Mouse (Mus musculus) ES-Bruce4 (cell line): ENCODE measurements around the gene Pnpla7. TPM values are rescaled to one million over a fixed set of nuclear protein-coding genes. Genes with fewer than 3 reads are reported as not detected.

Experiments
- H3K27ac ChIP-seq: 2 replicates; pipeline ENCODE4 v1.5.1; 2012; ENCODE audit warnings: low read length, inconsistent platforms; ENCODE audit not compliant: insufficient read depth
- H3K27me3 ChIP-seq: 2 replicates; pipeline ENCODE4 v1.6.1; 2012; ENCODE audit warnings: mild to moderate bottlenecking, low read length, inconsistent platforms; ENCODE audit not compliant: control insufficient read depth, poor library complexity, insufficient read depth, severe bottlenecking
- H3K36me3 ChIP-seq: 2 replicates; pipeline ENCODE4 v1.6.1; 2012; ENCODE audit warnings: inconsistent platforms, mild to moderate bottlenecking, low read length, moderate library complexity; ENCODE audit not compliant: control insufficient read depth, poor library complexity, insufficient read depth, severe bottlenecking
- H3K4me1 ChIP-seq: one replicate; pipeline ENCODE4 v1.8.1; 2011; ENCODE audit warnings: low read length; ENCODE audit not compliant: control insufficient read depth, insufficient read depth
- H3K4me3 ChIP-seq: 2 replicates; pipeline ENCODE4 v1.5.1; 2011; ENCODE audit warnings: low read depth, mild to moderate bottlenecking, low read length
- H3K9ac ChIP-seq: 2 replicates; pipeline ENCODE4 v1.6.1; 2012; ENCODE audit warnings: low read depth, mild to moderate bottlenecking, inconsistent platforms; ENCODE audit not compliant: poor library complexity, severe bottlenecking
- H3K9me3 ChIP-seq: replicated peaks from 2 replicates; pipeline ENCODE4 v1.6.1; 2012; ENCODE audit warnings: mild to moderate bottlenecking, low read length, inconsistent platforms; ENCODE audit not compliant: control insufficient read depth, poor library complexity, insufficient read depth, severe bottlenecking
- CTCF ChIP-seq: IDR thresholded peaks from one replicate; pipeline ENCODE4 v1.8.1; 2011; ENCODE audit warnings: low read depth, low read length
- EP300 ChIP-seq: IDR thresholded peaks from 2 replicates; pipeline ENCODE4 v1.6.1; 2011; ENCODE audit warnings: low read depth, low read length; ENCODE audit not compliant: insufficient read depth
- POLR2A ChIP-seq: IDR thresholded peaks from one replicate; pipeline ENCODE4 v1.8.1; 2011; ENCODE audit warnings: low read length; ENCODE audit not compliant: insufficient read depth
- polyA plus RNA-seq: library from polyadenylated mRNA; stranded (reverse); fragments of >200 nt; gene quantifications from 2 replicates; pipeline ENCODE4 v1.2.4, GENCODE M21; 2011; ENCODE audit warnings: low read depth; ENCODE audit not compliant: missing spikeins, insufficient read depth, insufficient read length

Gene Pnpla7
- polyA plus RNA-seq, 1 experiment = 20.1 TPM

DNA sequence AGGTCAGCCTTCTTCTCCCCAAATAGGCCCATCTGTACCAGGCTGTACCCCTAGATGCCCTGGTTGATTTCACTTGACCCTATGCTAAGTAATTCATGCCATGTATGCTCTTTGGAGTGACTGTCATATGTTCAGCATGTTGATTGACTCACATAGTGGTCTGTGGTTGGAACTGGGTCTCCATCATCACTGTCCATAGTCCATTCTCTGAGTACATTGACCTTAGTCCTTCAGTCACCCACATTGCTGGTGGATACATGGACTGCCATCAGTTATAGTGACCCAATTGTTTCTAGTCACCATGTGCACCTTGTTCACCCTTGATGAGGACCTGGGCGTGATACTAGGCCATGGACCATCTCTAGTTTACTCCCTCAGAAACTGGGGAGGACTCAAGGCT is 30.9 kb downstream of the Pnpla7 start:
- TF ChIP-seq EP300 = no peak
- TF ChIP-seq CTCF = no peak
- H3K9ac ChIP-seq = no peak overlapping the region

DNA sequence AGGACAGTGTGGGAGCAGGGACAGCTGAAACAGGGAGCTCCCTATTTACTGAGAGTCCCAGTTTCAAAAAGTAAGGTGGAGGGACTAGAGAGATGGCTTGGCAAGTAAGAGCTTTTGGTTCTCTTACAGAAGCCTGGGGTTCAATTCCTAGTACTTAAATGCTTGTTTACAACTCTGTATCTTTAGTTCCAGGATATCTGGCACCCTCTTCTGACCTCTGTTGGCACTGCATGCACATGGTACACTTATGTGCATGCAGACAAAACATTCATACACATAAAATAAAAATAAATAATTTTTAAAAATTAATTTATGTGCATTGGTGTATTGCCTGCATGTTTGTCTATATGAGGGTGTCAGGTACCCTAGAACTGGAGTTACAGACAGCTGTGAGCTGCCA is 32.4 kb downstream of the Pnpla7 start:
- H3K4me3 ChIP-seq = no peak overlapping the region
- H3K36me3 ChIP-seq = no peaks in the 10 kb centered on the region
- no peaks in the 10 kb centered on the region for H3K9me3 ChIP-seq
- TF ChIP-seq POLR2A = no peak
- no peak for TF ChIP-seq CTCF
- no peak for TF ChIP-seq EP300
- H3K27me3 ChIP-seq = no peaks in the 10 kb centered on the region
- H3K27ac ChIP-seq = no peak overlapping the region
- H3K9ac ChIP-seq = no peak overlapping the region
- H3K4me1 ChIP-seq = no peaks in the 10 kb centered on the region

More for the DNA sequence above, 30.9 kb downstream of the Pnpla7 start:
- Histone ChIP-seq H3K27me3 (no peaks in the 10 kb centered on the region), H3K9me3 (no peaks in the 10 kb centered on the region), H3K4me1 (no peaks in the 10 kb centered on the region), H3K4me3 (no peak overlapping the region), H3K36me3 (no peaks in the 10 kb centered on the region), H3K27ac (no peak overlapping the region)

DNA sequence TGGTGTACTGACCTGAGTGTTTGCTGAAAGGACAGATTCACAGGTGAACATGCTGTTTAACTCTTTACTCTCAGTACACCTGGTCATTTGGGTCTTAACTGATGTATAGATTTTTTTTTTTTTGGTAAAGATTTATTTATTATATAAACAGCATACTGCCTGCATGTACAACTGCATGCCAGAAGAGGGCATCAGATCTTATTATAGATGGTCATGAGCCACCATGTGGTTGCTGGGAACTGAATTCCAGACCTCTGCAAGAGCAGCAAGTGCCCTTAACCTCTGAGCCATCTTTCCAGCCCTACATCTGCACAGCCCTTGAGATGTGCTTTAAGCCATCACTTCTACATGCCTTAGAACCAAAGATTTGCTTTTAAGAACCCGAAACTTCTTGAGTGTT is 46.8 kb downstream of the Pnpla7 start:
- TF ChIP-seq EP300 (no peak), CTCF (no peak), POLR2A (no peak)
- H3K36me3 ChIP-seq = no peaks in the 10 kb centered on the region
- no peaks in the 10 kb centered on the region for H3K27me3 ChIP-seq
- H3K4me1 ChIP-seq = no peaks in the 10 kb centered on the region
- H3K9me3 ChIP-seq = no peaks in the 10 kb centered on the region
- no peak overlapping the region for H3K4me3 ChIP-seq
- H3K27ac ChIP-seq = no peak overlapping the region
- H3K9ac ChIP-seq = no peak overlapping the region

DNA sequence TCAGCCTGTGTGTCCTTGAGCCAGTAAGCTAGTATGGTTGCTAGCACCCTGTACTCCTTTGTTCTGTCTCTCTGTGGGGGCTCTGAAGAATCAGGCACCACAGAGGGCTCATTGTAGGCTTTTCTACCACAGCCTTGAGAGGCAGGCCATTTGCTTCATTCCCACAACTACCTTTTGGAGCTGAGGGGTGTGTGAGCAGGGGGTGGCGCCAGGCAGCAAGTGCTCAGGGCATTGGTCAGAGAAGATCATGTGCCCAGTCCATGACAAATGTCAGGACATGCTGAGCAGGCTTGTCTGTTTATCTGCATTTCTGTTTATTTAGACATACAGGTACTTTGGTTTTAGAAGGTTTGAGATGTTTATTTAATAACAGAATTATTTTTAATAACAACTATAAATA is 49.3 kb downstream of the Pnpla7 start:
- Histone ChIP-seq H3K9me3 (no peaks in the 10 kb centered on the region), H3K4me3 (no peak overlapping the region), H3K36me3 (no peaks in the 10 kb centered on the region), H3K27ac (no peak overlapping the region), H3K4me1 (no peaks in the 10 kb centered on the region), H3K27me3 (no peaks in the 10 kb centered on the region), H3K9ac (no peak overlapping the region)
- TF ChIP-seq POLR2A = no peak
- no peak for TF ChIP-seq EP300
- no peak for TF ChIP-seq CTCF

DNA sequence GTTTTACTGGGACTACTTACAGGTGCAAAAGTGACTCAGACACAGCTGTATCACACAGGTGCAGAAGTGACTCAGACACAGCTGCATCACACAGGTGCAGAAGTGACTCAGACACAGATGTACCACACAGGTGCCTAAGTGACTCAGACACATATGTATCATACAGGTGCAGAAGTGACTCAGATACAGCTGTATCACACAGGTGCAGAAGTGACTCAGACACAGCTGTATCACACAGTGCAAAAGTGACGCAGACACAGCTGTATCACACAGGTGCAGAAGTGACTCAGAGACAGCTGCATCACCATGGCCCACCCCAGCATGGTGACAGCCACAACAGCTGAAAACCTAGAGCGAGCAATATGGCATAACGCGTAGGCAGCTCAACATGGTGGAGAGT is 59.2 kb downstream of the Pnpla7 start:
- Histone ChIP-seq H3K9me3 (no peaks in the 10 kb centered on the region), H3K9ac (no peak overlapping the region), H3K4me1 (no peaks in the 10 kb centered on the region), H3K36me3 (no peaks in the 10 kb centered on the region), H3K4me3 (no peak overlapping the region), H3K27ac (no peak overlapping the region), H3K27me3 (no peaks in the 10 kb centered on the region)
- TF ChIP-seq POLR2A (no peak), CTCF (no peak), EP300 (no peak)

DNA sequence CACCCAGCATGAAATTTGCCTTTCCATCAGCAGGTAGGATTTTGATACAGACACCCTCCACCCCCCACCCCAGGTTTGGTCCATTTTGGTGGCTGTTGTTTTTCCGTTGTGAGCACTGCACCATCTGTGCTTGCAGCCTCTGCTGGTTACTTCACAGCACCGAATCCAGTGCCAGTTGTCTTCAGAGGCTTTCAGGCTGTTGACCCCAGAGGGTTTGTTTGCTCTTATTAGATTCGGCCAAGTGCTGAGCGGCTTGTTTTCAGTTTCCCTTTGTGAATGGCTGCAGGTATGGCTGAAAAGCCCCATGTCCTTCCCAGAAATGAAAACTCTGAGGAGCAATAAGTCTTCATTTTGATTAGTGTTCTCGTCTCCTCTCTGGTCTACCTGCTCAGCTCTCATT is 64.3 kb downstream of the Pnpla7 start:
- no peaks in the 10 kb centered on the region for H3K4me1 ChIP-seq
- TF ChIP-seq POLR2A = no peak
- TF ChIP-seq EP300 = no peak
- TF ChIP-seq CTCF = no peak
- H3K4me3 ChIP-seq = no peak overlapping the region
- H3K9me3 ChIP-seq = no peaks in the 10 kb centered on the region
- no peak overlapping the region for H3K27ac ChIP-seq
- H3K27me3 ChIP-seq = no peaks in the 10 kb centered on the region
- no peak overlapping the region for H3K9ac ChIP-seq
- no peaks in the 10 kb centered on the region for H3K36me3 ChIP-seq

DNA sequence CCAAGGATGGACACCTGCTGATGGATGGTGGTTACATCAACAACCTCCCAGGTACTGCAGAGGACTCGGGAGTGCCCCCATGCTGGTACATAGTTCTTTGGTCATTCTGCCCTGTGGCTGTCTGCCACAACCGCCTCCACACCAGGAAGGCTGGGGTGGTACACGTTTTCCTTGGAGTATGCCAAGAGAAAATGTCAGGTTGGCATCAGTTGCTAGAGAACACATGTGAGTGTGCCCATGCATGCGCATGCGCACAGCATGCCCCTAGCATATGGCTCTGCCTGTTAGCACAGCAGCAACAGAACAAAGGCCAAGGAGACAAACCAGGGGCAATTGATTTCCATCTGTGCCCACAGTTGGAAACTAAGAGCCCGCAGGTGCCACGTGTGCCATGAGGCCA is 75.1 kb downstream of the Pnpla7 start:
- Histone ChIP-seq H3K9me3 (no peaks in the 10 kb centered on the region), H3K27me3 (no peaks in the 10 kb centered on the region), H3K36me3 (no peaks in the 10 kb centered on the region), H3K4me3 (no peak overlapping the region), H3K27ac (no peak overlapping the region), H3K9ac (no peak overlapping the region), H3K4me1 (no peaks in the 10 kb centered on the region)
- no peak for TF ChIP-seq EP300
- no peak for TF ChIP-seq POLR2A
- TF ChIP-seq CTCF = no peak
